Mouse (Mus musculus): ENCODE measurements around the gene Fam198a.

- TF ChIP-seq CTCF (IDR thresholded peaks at IDR 0.05; ENCODE audit: insufficient read depth, low read depth, low read length) (no peak), POLR2A (IDR thresholded peaks at IDR 0.05; ENCODE audit: insufficient read depth, low read depth, low read length) (no peak)
These were observed 13.8 kb upstream of the Fam198a start for GRCm38 (mm10) chr9:121936952-121937351.

All from olfactory bulb, adult 2 months (tissue).